Mouse (Mus musculus) embryonic facial prominence, embryonic 12.5 days (tissue): ENCODE results near the gene Lemd2. TPM values are rescaled to one million over a fixed set of nuclear protein-coding genes. Genes with fewer than 3 reads are reported as not detected.

Source experiments
- ATAC-seq: fragments of 200-750 bp; cut with Nextera tagmentation; 2 replicates; pipeline ENCODE4 v1.8.0; 2017; ENCODE audit not compliant: insufficient number of reproducible peaks, insufficient read depth, low FRiP score, low TSS enrichment
- H3K27ac ChIP-seq: fragments of 300-500 bp; sonication (generic); 2 replicates; pipeline ENCODE4 v1.5.1; 2016; ENCODE audit warnings: mild to moderate bottlenecking
- H3K27me3 ChIP-seq: fragments of 300-500 bp; sonication (generic); 2 replicates; pipeline ENCODE4 v1.6.1; 2016; ENCODE audit warnings: mild to moderate bottlenecking, moderate library complexity
- H3K36me3 ChIP-seq: fragments of 300-500 bp; sonication (generic); 2 replicates; pipeline ENCODE4 v1.6.1; 2016; ENCODE audit warnings: mild to moderate bottlenecking
- H3K4me1 ChIP-seq: fragments of 300-500 bp; sonication (generic); 2 replicates; pipeline ENCODE4 v1.6.1; 2016
- H3K4me2 ChIP-seq: fragments of 300-500 bp; sonication (generic); replicated peaks from 2 replicates; pipeline ENCODE4 v1.6.1; 2016; ENCODE audit warnings: mild to moderate bottlenecking, moderate library complexity
- H3K4me3 ChIP-seq: fragments of 300-500 bp; sonication (generic); 2 replicates; pipeline ENCODE4 v1.5.1; 2016; ENCODE audit warnings: mild to moderate bottlenecking
- H3K9ac ChIP-seq: fragments of 300-500 bp; sonication (generic); 2 replicates; pipeline ENCODE4 v1.6.1; 2016; ENCODE audit warnings: mild to moderate bottlenecking, moderate library complexity
- H3K9me3 ChIP-seq: fragments of 300-500 bp; sonication (generic); 2 replicates; pipeline ENCODE4 v1.6.1; 2016; ENCODE audit warnings: mild to moderate bottlenecking, moderate library complexity
- WGBS: fragments of 180-500 bp; shearing (Covaris S2); methylation state at CpG from one replicate; pipeline ENCODE4 v1.1.7; 2016; 5-methylcytosine and 5-hydroxymethylcytosine counted together
- polyA plus RNA-seq: library from polyadenylated mRNA; unstranded; fragments of >200 nt; fragmentation: Nextera tagmentation; extraction: Ambion mirVana; gene quantifications from 2 replicates; pipeline ENCODE4 v1.2.1, GENCODE M21; 2016

Gene Lemd2
- polyA plus RNA-seq, 1 experiment from 2014 or later, result 30.9 TPM

- H3K4me2 ChIP-seq, result no peak overlapping the region
- no peaks in the 10 kb centered on the region for H3K4me1 ChIP-seq
- 91% methylated on average over 6 of the region's 6 CpGs for WGBS
- no peak overlapping the region for H3K9ac ChIP-seq
- no peaks in the 10 kb centered on the region for H3K9me3 ChIP-seq
- no peaks in the 10 kb centered on the region for H3K27me3 ChIP-seq
- no peaks in the 10 kb centered on the region for H3K36me3 ChIP-seq
- H3K4me3 ChIP-seq, result no peak overlapping the region
- H3K27ac ChIP-seq, result no peak overlapping the region
- ATAC-seq, result no peak
Measured at GRCm38 (mm10) chr17:27223821-27224220, 19.6 kb upstream of the Lemd2 start.

- Histone ChIP-seq H3K4me2 (no peak overlapping the region), H3K9ac (no peak overlapping the region), H3K4me3 (no peak overlapping the region), H3K27me3 (0 out of 2 replicates have a peak, but pooled peaks cover 3% of the 10 kb centered on the region), H3K4me1 (no peaks in the 10 kb centered on the region), H3K9me3 (no peaks in the 10 kb centered on the region), H3K36me3 (no peaks in the 10 kb centered on the region), H3K27ac (no peak overlapping the region)
- 90% methylated on average over 16 of the region's 16 CpGs for WGBS
- no peak for ATAC-seq
Measured at GRCm38 (mm10) chr17:27221562-27221961, 17.3 kb upstream of the Lemd2 start.

GRCm38 (mm10) chr17:27218916-27219315 lies 14.6 kb upstream of the Lemd2 start:
- whole genome bisulfite sequencing, result 54% methylated on average over 6 of the region's 6 CpGs
- Histone ChIP-seq H3K9me3 (no peaks in the 10 kb centered on the region), H3K27ac (no peak overlapping the region), H3K9ac (no peak overlapping the region), H3K4me2 (no peak overlapping the region), H3K36me3 (no peaks in the 10 kb centered on the region), H3K4me3 (no peak overlapping the region), H3K27me3 (peaks cover 3% of the 10 kb centered on the region; the same call in 1 of the 2 replicates), H3K4me1 (no peaks in the 10 kb centered on the region)
- no peak for ATAC-seq

- peaks cover 3% of the 10 kb centered on the region; the same call in 1 of the 2 replicates for H3K27me3 ChIP-seq
- no peak overlapping the region for H3K4me2 ChIP-seq
- H3K36me3 ChIP-seq, result no peaks in the 10 kb centered on the region
- H3K27ac ChIP-seq, result no peak overlapping the region
- H3K4me1 ChIP-seq, result no peaks in the 10 kb centered on the region
- WGBS, result 63% methylated on average over 3 of the region's 8 CpGs
- ATAC-seq, result no peak
- H3K9ac ChIP-seq, result no peak overlapping the region
- H3K4me3 ChIP-seq, result no peak overlapping the region
- H3K9me3 ChIP-seq, result no peaks in the 10 kb centered on the region
Measured at GRCm38 (mm10) chr17:27218364-27218763, 14.1 kb upstream of the Lemd2 start.

GRCm38 (mm10) chr17:27212768-27213525 lies 8.7 kb upstream of the Lemd2 start:
- peak; percentile 53; the same call in 1 of the 2 replicates for ATAC-seq
- WGBS, result 6% methylated on average over 11 of the region's 11 CpGs

GRCm38 (mm10) chr17:27212006-27212405 lies 7.7 kb upstream of the Lemd2 start:
- no peak for ATAC-seq
- H3K4me3 ChIP-seq, result no peak overlapping the region
- H3K4me2 ChIP-seq, result no peak overlapping the region
- peaks cover 10% of the 10 kb centered on the region for H3K27me3 ChIP-seq
- no peaks in the 10 kb centered on the region for H3K9me3 ChIP-seq
- peaks cover 10% of the 10 kb centered on the region; the same call in 1 of the 2 replicates for H3K4me1 ChIP-seq
- no peak overlapping the region for H3K9ac ChIP-seq
- WGBS, result 25% methylated on average over 6 of the region's 6 CpGs
- no peaks in the 10 kb centered on the region for H3K36me3 ChIP-seq
- H3K27ac ChIP-seq, result no peak overlapping the region

More at GRCm38 (mm10) chr17:27212768-27213525, 8.7 kb upstream of the Lemd2 start:
- Histone ChIP-seq H3K4me2 (no peak overlapping the region), H3K9ac (no peak overlapping the region), H3K27ac (no peak overlapping the region), H3K4me3 (no peak overlapping the region), H3K27me3 (peaks cover 13% of the 10 kb centered on the region), H3K4me1 (0 out of 2 replicates have a peak, but pooled peaks cover 7% of the 10 kb centered on the region), H3K9me3 (no peaks in the 10 kb centered on the region), H3K36me3 (no peaks in the 10 kb centered on the region)

GRCm38 (mm10) chr17:27207113-27207707 lies 2.9 kb upstream of the Lemd2 start:
- H3K4me2 ChIP-seq, result no peak overlapping the region
- ATAC-seq, result no peak
- WGBS, result 60% methylated on average over 11 of the region's 11 CpGs
- H3K9ac ChIP-seq, result no peak overlapping the region
- no peaks in the 10 kb centered on the region for H3K9me3 ChIP-seq
- H3K27me3 ChIP-seq, result peaks cover 5% of the 10 kb centered on the region
- H3K4me1 ChIP-seq, result peaks cover 19% of the 10 kb centered on the region
- no peak overlapping the region for H3K4me3 ChIP-seq
- peaks cover 2% of the 10 kb centered on the region; the same call in 1 of the 2 replicates for H3K36me3 ChIP-seq
- no peak overlapping the region for H3K27ac ChIP-seq

- H3K4me3 ChIP-seq, result peak overlapping the region; percentile 93
- no peaks in the 10 kb centered on the region for H3K9me3 ChIP-seq
- peak overlapping the region; percentile 99 for H3K9ac ChIP-seq
- H3K27ac ChIP-seq, result peak overlapping the region; percentile 96
- peaks cover 38% of the 10 kb centered on the region for H3K36me3 ChIP-seq
- H3K4me1 ChIP-seq, result peaks cover 17% of the 10 kb centered on the region
- 1% methylated on average over 48 of the region's 74 CpGs for WGBS
- H3K4me2 ChIP-seq, result peak overlapping the region; percentile 86
- H3K27me3 ChIP-seq, result no peaks in the 10 kb centered on the region
- peak; percentile 32; the same call in 1 of the 2 replicates for ATAC-seq
Measured at GRCm38 (mm10) chr17:27203358-27204074, 753 bp downstream of the Lemd2 start.

GRCm38 (mm10) chr17:27202919-27203357 lies 1.3 kb downstream of the Lemd2 start:
- Histone ChIP-seq H3K4me2 (peak overlapping the region; percentile 86), H3K27me3 (no peaks in the 10 kb centered on the region), H3K27ac (peak overlapping the region; percentile 96; the same call in 1 of the 2 replicates), H3K4me3 (peak overlapping the region; percentile 93), H3K9me3 (no peaks in the 10 kb centered on the region), H3K9ac (peak overlapping the region; percentile 99), H3K4me1 (peaks cover 17% of the 10 kb centered on the region), H3K36me3 (peaks cover 44% of the 10 kb centered on the region)
- 35% methylated on average over 14 of the region's 14 CpGs for WGBS
- no peak for ATAC-seq

GRCm38 (mm10) chr17:27201981-27202380 lies 2.3 kb downstream of the Lemd2 start:
- peaks cover 15% of the 10 kb centered on the region; the same call in 1 of the 2 replicates for H3K4me1 ChIP-seq
- peaks cover 53% of the 10 kb centered on the region for H3K36me3 ChIP-seq
- H3K4me3 ChIP-seq, result no peak overlapping the region
- H3K27me3 ChIP-seq, result no peaks in the 10 kb centered on the region
- ATAC-seq, result no peak
- H3K9me3 ChIP-seq, result no peaks in the 10 kb centered on the region
- H3K4me2 ChIP-seq, result no peak overlapping the region
- H3K27ac ChIP-seq, result no peak overlapping the region
- WGBS, result 85% methylated on average over 2 of the region's 2 CpGs
- no peak overlapping the region for H3K9ac ChIP-seq

- ATAC-seq, result no peak
- no peak overlapping the region for H3K4me2 ChIP-seq
- no peaks in the 10 kb centered on the region for H3K9me3 ChIP-seq
- no peak overlapping the region for H3K9ac ChIP-seq
- no peak overlapping the region for H3K4me3 ChIP-seq
- H3K4me1 ChIP-seq, result peaks cover 14% of the 10 kb centered on the region; the same call in 1 of the 2 replicates
- H3K36me3 ChIP-seq, result peaks cover 64% of the 10 kb centered on the region
- no peak overlapping the region for H3K27ac ChIP-seq
- no peaks in the 10 kb centered on the region for H3K27me3 ChIP-seq
- 86% methylated on average over 11 of the region's 11 CpGs for WGBS
Measured at GRCm38 (mm10) chr17:27200801-27201200, 3.5 kb downstream of the Lemd2 start.
